In genomic region chr4:150837458-150837857, GRCm38 (mm10) we compare ENCODE assay signal across 9 mouse cellular contexts. TPM values are rescaled to one million over a fixed set of nuclear protein-coding genes. Genes with fewer than 3 reads are reported as not detected.
DNase-seq lines count a peak whose midpoint lies in the region; ATAC-seq and TF ChIP-seq lines count a peak whose summit lies in the region.
"Had no signal": no experiment of that assay in that cellular context is flagged by ENCODE, and none has a peak within 500 bp of the region (broad histone marks: within the 10 kb centered on the region; RNA-seq: fewer than 3 reads in every experiment).

No protein-coding gene starts in this region.

- no peak overlapping the region for H3K4me3 ChIP-seq in lung, postnatal 0 days (ENCODE audit: low read depth, low read length)
- H3K4me3 ChIP-seq: liver, embryonic 15.5 days had no signal

- TF ChIP-seq EP300 in lung, postnatal 0 days (IDR thresholded peaks at IDR 0.05) = peak; percentile 85

- H3K27me3 ChIP-seq in lung, postnatal 0 days (replicated peaks; ENCODE audit: insufficient read depth, low read length) = no peaks in the 10 kb centered on the region
- H3K27me3 ChIP-seq: liver, embryonic 15.5 days had no signal

- no peak overlapping the region for H3K4me2 ChIP-seq in lung, postnatal 0 days (replicated peaks; ENCODE audit: low read depth, low read length)
- H3K4me2 ChIP-seq: liver, embryonic 15.5 days had no signal

- H3K9me3 ChIP-seq in lung, postnatal 0 days (ENCODE audit: low read length) = no peaks in the 10 kb centered on the region
- H3K9me3 ChIP-seq: liver, embryonic 15.5 days had no signal

- intact Hi-C loops in left cerebral cortex, postnatal 4 days (cut with DNase I) = no loop called here

- DNase-seq in gastrocnemius, adult 18-20 months (ENCODE audit: low spot score) = peak; percentile 75
- DNase-seq in gastrocnemius, postnatal 10 days = no peak
- DNase-seq in adrenal gland, adult 8-10 months = peak; percentile 77
- DNase-seq in heart, adult 9 months (ENCODE audit: low spot score in 2 of 2) = peak; percentile 63 to 73
- DNase-seq in lung, postnatal 0 days (ENCODE audit: low spot score) = peak; percentile 85
- DNase-seq in frontal cortex, postnatal 25 days (ENCODE audit: low spot score in 2 of 2) = no peak
- no peak for DNase-seq in retina, embryonic 14.5 days (ENCODE audit: low spot score)
- no peak for DNase-seq in left cerebral cortex, postnatal 4 days

- WGBS in lung, postnatal 0 days = 28% methylated on average over 6 of the region's 6 CpGs

- ATAC-seq in lung, postnatal 0 days = peak; percentile 70

- H3K27ac ChIP-seq in lung, postnatal 0 days (ENCODE audit: low read length) = 0 out of 2 replicates have a peak overlapping the region, but pooled peaks have one; percentile 35
- H3K27ac ChIP-seq: liver, embryonic 15.5 days had no signal

- H3K4me1 ChIP-seq in lung, postnatal 0 days (ENCODE audit: insufficient read depth, low read depth, low read length) = 0 out of 2 replicates have a peak, but pooled peaks cover 5% of the 10 kb centered on the region
- H3K4me1 ChIP-seq: liver, embryonic 15.5 days had no signal

- no peaks in the 10 kb centered on the region for H3K36me3 ChIP-seq in lung, postnatal 0 days (ENCODE audit: insufficient read depth, low read length)
- H3K36me3 ChIP-seq: liver, embryonic 15.5 days had no signal

- no peak overlapping the region for H3K9ac ChIP-seq in lung, postnatal 0 days (replicated peaks; ENCODE audit: low read depth)
- H3K9ac ChIP-seq: liver, embryonic 15.5 days had no signal

- no peak for TF ChIP-seq CTCF in lung, postnatal 0 days (IDR thresholded peaks at IDR 0.05)

RNA-seq across cellular contexts. Expression of gene Errfi1, which starts 16.3 kb away (rescaled TPM):
- 10 to 100 TPM; 24.9 to 35.9 TPM for total RNA-seq in gastrocnemius, adult 18-20 months (2021)
- total RNA-seq in gastrocnemius, postnatal 10 days (2021) = 10 to 100 TPM; 17.4 to 23.6 TPM
- total RNA-seq in adrenal gland, adult 8-10 months (2022) = 10 to 100 TPM; 17.9 to 44.0 (median 29.8) TPM
- polyA plus RNA-seq in lung, postnatal 0 days (2015; fragmentation: Nextera tagmentation; extraction: Ambion mirVana) = 104 and 106 TPM in 2 replicates
- 10 to 100 TPM; 18.1 to 18.8 TPM for total RNA-seq in left cerebral cortex, postnatal 4 days (2021)

Comparison
In these comparisons a context has a peak if more than half of its experiments do, and no peak if none do; other contexts are left out.
1. DNase-seq: peak in gastrocnemius, adult 18-20 months (single experiment), adrenal gland, adult 8-10 months (single experiment), heart, adult 9 months (2 of 2) and lung, postnatal 0 days (single experiment); none in gastrocnemius, postnatal 10 days (single experiment), frontal cortex, postnatal 25 days (0 of 2), retina, embryonic 14.5 days (single experiment) and left cerebral cortex, postnatal 4 days (single experiment).